Mouse (Mus musculus) mouse trophoblast stem cell (cell line): Measurements from ENCODE around the gene Dcaf8.

Source experiments
- in situ Hi-C, 2 experiments: fragments of 300-500 bp; cut with MseI, MboI; formaldehyde crosslinking; loops; 2 replicates in 1 of 2; 3 replicates in 1 of 2; pipeline ENCODE4 v1.15.1; 2025

Gene Dcaf8

DNA sequence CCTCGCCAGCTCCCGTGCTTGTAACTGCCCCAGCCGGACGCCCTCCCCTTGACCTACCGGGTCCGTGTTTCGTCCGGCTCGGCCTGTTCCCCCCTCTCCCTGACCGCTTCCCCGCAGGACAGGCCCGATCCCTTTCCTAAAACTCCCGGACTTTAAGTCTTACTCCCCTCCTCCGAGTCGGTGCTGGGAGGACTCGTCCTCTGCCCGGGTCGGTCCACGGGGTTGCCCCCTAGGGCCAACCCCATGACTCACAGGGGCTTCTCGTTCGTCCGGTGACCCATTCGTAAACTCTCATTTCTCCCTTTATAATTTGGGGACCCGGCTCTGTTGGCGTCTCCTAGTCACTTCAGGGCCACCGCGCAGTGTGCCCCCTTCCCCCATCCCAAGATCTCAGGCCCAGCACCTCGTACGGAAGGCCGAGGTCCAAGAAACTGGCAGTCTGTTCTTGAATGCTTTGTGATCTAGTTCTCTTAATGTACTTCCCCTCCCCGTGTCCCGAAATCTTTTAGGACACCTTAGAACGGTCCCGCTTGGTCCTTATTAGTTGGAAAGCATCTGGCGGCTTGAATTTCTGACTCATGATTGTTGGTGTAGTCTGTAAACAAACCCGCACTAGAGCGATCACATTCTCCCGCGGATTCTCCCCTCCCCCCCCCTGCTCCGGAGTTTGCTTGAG lies 533 bp downstream of the Dcaf8 start:
- in situ Hi-C loops = no loop called here

DNA sequence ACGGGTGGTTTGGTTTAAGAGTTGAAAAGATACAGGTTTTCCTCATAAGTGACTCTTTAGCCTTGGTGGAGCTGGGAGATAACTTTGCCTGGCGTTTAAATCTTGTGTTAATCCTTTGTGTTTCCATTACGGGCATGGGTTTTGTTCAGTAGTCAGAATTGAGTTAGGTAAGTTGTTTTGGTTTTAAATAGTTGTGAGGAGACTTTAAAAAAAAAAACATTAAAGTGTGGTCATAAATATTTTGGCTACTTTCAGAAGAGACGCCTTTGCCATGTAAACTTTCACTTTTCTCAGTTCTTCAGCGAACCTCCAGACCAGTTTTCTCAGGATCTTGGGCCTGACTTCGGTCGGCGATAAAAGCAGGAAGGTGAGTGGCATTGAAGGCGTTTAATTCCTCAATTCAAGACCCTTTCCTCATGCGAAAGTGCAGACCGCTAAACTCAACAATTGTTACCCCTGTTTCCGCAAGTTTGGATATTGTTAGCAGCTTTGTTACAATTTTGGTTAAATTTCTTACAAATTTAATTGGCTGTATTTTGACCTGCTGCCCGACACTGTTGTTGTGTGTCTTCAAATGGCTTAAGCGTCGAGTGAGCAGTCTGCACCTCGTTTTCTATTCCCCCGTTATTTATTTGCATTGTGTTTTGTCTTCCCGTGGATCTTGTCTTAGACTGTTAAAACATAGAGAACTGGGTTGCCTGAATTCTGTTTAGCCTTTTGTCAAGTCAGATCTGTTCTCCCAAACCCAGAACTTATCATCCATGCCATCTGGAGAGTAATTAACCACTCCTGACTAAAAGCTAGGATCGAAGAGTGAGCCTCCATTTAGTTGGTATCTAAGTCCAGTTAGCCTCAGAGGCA lies 1.3 kb downstream of the Dcaf8 start:
- in situ Hi-C loops = no loop called here

- in situ Hi-C loops = no loop called here
Observed at GRCm38 (mm10) chr1:172154536-172154935, 6.7 kb downstream of the Dcaf8 start.

DNA sequence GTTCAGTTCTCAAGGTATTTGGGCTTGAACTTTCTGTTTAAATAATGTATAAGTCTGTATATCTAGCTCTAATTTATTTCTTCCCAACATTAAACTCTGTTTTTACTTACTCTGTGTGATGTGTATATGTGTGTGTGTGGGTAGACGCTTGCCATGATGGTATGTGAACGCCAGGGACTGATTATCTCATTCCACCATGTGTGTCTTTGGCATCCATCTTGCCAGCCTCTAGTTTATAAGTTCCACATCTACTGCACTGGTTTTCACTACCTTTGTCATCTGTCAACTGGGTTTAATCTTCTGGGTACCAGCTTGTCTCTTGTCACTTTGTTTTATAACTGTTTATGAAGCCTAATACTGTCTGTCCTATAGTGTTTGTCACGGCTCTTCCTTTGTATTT lies 7.6 kb downstream of the Dcaf8 start:
- in situ Hi-C loops = no loop called here

DNA sequence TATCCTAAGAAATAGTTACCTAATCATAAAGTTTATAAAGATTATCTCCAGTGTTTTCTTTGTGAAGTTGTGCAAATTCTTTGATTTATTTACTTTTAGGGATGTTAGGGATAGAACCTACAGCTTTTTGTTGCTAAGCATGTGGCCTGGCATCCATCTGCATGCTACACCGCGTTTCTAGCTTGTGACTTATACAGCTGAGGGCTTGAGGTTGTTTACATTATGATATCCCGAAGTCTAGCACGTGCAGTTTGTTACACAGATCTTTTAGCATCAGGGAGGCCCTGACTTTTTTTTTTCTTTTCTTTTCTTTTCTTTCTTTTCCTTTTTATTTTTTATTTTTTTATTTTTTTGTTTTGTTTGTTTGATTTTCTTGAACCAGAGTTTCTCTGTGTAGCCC lies 12.1 kb downstream of the Dcaf8 start:
- in situ Hi-C loops = no loop called here

- in situ Hi-C loops = no loop called here
Observed at GRCm38 (mm10) chr1:172160508-172160907, 12.6 kb downstream of the Dcaf8 start.

- in situ Hi-C loops = no loop called here
Observed at GRCm38 (mm10) chr1:172162009-172162408, 14.1 kb downstream of the Dcaf8 start.

- in situ Hi-C loops = no loop called here
Observed at GRCm38 (mm10) chr1:172162959-172163358, 15.1 kb downstream of the Dcaf8 start.

DNA sequence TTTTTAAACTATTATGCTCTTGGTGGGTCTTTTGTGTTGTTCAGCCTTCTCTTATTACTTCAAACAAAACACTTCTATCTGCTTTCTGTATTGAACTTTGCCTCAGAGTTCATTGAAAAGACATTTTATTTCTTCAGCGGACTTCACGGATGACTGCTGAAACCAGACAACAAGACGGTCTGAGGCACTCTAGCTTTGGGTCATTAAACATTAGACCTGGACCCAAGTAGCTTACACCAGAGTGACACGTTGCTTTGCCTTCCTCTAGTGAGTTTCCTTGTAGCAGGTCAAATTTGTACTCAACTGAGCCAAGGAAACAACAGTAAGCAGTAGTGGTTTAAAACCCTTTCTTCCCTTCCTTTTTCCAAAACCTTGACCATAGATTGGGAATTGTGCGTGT lies 20.0 kb downstream of the Dcaf8 start:
- in situ Hi-C loops = no loop called here

GRCm38 (mm10) chr1:172169809-172170208 lies 21.9 kb downstream of the Dcaf8 start:
- in situ Hi-C loops = no loop called here

- in situ Hi-C loops = no loop called here
Observed at GRCm38 (mm10) chr1:172172381-172172780, 24.5 kb downstream of the Dcaf8 start.

DNA sequence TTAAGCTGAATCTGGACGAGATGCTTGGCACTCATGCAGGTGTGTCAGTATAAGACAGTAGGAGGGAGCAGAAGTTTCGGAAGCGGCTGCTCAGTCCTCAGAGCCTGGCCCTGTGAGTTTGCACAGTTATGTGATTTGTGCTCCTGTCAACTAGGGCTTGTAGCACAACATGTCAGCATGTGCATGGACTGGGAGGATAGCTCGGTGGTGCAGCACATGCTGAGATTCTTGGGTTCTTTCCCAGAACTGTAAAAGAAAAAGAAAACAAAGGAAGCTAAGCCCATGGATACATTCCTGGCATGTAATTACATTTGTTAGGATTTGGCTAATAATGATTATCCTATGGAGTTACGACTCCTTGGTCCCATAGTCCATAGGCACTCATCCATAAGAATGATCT lies 25.3 kb downstream of the Dcaf8 start:
- in situ Hi-C loops = no loop called here

GRCm38 (mm10) chr1:172177791-172178190 lies 29.9 kb downstream of the Dcaf8 start:
- in situ Hi-C loops = no loop called here

DNA sequence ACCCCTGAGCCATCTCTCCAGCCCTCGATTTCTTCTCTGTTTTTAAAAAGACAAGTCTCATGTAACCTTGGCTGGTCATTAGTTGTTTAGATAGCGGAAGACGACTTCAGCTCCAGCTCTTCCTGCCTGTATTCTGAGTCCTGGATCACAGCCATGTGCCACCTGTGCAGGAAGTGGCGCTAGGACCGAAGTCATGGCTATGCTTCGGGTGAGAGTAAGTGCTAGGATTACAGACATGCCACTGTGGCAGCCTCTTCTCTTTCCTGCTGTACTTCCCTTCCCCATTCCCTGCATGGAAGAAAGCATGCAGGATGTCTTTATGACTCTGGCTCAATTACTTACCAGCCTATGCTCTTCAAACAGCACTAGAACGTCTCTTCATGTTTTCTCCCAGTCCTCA lies 31.2 kb downstream of the Dcaf8 start:
- in situ Hi-C loops = no loop called here

DNA sequence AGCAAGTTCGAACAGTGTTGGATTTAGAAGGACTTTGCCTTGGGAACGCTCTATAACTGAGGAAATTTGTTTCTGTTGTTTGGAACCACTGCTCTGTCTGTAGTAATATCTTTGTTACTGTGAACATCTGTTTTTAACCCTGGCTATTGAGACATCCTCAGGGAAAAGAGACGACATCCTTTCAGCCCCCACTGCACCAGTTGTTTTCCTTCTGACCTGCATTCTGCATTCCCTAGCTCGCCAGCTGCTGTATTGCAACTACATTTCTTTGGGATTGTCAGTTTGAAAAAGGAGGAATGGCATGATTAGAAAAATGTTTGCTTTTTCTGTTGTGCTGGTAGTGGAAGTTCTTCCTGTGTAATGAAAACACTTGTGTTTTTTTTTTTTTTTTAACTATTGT lies 33.0 kb downstream of the Dcaf8 start:
- in situ Hi-C loops = no loop called here

DNA sequence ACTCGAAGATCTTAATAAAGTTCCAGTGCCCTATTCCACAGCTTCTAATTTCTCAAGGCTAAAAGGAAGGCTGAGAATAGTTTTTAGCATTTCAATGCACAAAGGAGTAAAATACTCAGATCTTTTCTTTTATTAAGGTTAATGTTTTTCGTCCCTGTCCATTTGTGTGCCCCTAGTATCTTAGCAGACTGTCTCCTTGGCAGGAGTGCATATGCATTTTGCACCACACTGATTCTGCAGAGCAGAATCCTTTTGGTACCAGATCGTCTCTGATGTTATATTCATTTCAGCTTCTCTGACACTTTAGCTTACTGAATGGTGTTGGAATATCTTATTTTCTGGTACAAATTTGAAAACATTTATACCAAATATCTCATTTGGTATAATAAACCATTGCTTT lies 33.9 kb downstream of the Dcaf8 start:
- in situ Hi-C loops = no loop called here

- in situ Hi-C loops = no loop called here
Observed at GRCm38 (mm10) chr1:172183056-172183455, 35.2 kb downstream of the Dcaf8 start.

- in situ Hi-C loops = no loop called here
Observed at GRCm38 (mm10) chr1:172183915-172184314, 36.0 kb downstream of the Dcaf8 start.

DNA sequence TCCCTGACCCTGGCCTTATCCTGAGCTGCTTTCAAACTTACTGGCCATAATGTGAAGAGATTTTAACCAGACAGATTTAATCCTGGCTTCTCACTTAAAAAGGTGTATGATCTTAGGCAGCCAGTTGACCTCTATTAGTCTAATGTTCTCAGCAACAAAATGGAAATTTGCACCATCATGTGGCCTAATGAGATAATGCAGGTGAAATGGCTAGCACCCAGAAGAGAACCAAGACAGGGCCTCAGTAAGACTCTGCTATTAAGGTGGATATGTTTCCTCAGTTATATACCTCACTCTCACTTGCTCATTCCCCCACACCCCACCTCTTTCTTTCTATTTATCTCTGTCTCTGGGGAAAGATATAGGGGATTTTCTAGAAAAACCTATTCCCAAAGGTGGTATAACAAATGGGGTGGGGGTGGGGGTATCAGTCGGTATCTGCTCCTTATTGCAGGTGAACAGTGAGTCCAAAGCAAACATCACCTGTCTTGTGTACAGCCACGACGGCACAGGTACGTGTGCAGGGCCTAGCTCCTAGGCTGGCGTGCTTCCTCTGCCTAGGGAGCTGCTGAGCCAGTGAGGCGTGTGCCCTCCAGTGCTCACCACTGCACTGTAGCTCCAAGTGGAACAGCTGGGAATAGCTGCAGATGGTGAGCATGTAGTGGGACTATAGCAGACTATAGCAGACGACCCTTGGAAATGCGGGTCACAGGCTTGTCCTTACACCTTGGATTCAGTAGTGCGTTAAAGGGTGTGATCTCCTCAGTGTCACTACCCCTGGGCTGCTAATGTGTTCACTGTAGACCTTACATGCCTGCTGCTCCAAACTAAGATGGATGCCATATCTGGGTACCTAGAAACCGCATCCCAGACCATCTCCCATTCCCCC lies 38.8 kb downstream of the Dcaf8 start:
- in situ Hi-C loops = no loop called here

DNA sequence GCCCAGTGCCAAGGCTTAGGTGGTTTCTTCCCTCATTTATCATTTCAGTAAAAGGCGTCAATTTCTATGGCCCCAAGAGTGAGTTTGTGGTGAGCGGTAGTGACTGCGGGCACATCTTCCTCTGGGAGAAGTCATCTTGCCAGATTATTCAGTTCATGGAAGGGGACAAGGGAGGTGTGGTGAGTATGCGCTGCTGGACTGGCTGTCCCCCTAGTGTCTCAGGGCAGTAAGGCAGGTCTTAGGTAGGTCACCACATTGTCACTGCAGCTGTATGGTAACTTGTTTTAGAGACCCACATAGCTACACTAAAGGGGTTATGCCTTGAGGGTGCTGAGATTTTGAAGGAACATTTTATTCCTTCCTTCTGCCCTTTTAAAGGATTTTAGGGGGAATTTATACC lies 41.0 kb downstream of the Dcaf8 start:
- in situ Hi-C loops = no loop called here

GRCm38 (mm10) chr1:172191578-172191977 lies 43.7 kb downstream of the Dcaf8 start:
- in situ Hi-C loops = no loop called here

DNA sequence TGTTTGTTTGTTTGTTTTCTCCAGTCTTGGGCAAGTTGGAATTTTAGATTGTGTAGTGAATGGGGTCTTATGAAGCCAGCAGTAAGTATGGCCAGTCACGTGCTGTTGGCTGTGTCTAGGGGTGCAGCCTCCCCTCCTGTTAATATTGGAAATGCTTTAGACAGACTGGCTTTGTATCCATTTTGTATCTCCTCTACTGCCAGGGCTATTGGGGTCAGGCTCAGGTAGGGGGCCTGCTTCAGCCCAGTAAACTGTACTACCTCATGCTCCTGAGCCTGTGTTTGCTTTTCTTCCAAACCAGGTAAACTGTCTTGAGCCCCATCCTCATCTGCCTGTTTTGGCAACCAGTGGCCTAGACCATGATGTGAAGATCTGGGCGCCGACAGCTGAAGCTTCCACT lies 44.3 kb downstream of the Dcaf8 start:
- in situ Hi-C loops = no loop called here
